Mouse (Mus musculus): Measurements from ENCODE around the gene Tmem210.

DNA sequence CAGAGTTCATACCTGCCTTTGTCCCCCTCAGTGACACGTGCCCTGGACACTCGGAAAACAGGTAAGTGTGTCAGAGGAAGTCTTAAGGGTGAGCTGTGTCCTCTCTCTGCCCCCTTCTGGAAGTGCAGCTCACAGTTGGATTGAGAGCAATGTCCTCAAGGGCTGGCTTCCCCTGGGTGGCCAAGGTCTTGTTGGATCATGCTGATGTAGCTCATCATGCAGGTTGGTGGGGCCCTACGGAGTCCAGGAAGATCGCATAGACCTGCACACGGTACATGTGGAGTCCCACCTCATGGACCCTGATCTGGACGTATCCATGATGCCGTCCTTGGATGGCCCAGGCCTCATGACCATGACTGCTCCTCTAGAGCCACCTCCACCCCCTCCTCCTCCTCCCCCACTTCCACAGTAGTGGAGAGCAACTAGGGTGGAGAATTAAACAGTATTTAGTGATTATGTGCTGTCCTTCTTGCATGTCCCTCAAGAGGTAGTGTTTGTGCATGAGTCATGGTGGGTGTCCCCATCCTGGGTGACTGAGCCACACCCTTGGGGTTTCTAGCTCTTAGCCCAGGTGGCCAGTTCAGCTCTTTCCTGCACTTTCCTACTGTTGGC is 895 bp downstream of the Tmem210 start:
- TF ChIP-seq MAX (IDR thresholded peaks at IDR 0.05) (no peak), CTCF (IDR thresholded peaks at IDR 0.05; ENCODE audit: control insufficient read depth, insufficient read depth, insufficient read length) (no peak)

Measured in C2C12 (cell line).